Mouse (Mus musculus): ENCODE results near the gene Lrrc75a. TPM values are rescaled to one million over a fixed set of nuclear protein-coding genes. Genes with fewer than 3 reads are reported as not detected.

Lrrc75a gene
- 0.45 TPM for polyA plus RNA-seq (2014; fragmentation: Illumina TruSeq; extraction: RNeasy Lipid Tissue Mini Kit (QIAGEN cat#74804); ENCODE audit: low read depth, low replicate concordance)

DNA sequence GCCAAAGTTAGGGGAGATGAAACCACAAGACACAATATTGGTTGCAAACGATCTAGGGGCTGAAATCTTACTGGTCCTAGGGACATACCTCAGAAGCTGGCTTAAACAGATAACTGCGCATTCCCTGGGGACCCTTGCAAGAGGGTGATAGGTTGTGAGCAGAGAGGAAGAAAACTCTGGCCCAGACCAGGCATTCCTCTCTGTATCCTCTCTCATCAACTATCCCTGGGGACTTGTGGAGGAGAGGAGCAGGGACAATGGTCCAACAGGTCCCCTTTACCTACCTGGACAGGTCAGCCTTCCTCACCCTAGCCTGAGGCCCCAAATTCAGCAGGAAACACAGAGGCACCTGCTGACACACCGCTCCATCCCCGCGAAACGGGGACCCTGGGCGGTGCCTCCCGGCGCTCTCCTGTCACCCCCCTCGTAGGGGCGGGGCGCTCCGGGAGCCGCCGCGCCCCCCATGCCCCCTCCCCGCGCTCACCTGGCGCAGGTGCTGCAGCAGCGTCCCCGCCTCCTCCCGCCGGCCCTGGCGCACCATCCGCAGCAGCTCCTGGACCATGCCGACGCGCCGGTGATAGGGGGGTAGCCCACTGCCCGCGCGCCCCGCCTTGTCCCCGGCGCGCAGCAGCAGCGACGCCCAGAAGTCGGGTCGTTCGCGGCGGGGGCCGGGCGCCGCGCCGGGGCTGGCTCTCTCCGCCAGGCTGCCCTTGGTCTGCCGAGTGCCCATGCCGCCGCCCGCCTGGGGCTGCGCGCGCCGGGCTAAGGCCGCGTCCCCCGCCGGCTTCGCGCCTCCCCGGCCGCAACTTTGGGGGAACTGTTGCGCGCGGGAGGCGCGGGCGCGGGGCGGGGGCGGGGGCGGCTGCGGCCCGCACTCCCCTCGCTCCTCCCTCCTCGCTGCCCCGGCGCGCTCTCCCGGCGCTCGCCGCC is at the start of gene Lrrc75a:
TSS of gene Lrrc75a (minus strand) at position 863 of the 930 bp plus-strand sequence.

DNA sequence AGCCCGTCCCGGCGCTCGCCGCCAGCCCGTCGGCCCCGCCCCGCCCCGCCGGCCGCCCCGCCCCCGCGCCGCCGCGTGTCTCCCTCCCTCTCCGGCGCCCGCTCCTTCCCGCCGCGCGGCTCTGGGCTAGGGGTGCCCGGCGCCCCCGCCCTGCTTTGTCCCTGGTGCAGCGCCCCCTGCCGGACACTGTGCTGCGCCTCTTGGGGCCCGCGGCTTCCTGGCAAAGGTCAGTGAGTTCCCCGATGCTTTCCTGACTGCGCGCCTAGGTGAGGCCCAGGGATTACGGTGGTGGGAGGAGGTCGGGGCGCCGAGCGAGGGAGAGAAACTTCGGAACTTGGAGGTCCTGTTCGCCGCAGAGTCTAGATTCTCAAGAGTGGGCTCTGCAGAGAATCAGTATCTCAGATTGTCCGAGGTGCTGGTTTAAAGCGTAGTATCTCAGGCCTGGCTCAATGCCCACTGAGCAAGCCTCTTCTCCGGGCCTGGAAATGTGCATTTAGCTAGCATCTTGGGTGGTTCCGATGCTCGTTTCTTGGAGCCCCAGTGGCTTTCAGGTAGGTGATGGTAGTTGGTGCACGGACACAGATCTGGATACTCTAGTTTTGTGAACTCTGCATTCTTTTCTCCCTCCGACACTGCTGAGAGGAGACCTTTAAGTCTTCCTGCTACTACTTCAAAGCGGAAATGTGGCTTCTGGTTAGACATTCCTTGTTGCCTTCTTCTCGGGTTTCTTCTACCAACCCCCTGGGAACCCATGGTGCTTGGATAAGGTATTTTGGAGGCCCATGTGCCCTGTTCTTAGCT is 468 bp upstream of the Lrrc75a start, which contains the start of gene Mmgt2:
TSS of gene Mmgt2 (plus strand) at position 74 of the 801 bp plus-strand sequence.

DNA sequence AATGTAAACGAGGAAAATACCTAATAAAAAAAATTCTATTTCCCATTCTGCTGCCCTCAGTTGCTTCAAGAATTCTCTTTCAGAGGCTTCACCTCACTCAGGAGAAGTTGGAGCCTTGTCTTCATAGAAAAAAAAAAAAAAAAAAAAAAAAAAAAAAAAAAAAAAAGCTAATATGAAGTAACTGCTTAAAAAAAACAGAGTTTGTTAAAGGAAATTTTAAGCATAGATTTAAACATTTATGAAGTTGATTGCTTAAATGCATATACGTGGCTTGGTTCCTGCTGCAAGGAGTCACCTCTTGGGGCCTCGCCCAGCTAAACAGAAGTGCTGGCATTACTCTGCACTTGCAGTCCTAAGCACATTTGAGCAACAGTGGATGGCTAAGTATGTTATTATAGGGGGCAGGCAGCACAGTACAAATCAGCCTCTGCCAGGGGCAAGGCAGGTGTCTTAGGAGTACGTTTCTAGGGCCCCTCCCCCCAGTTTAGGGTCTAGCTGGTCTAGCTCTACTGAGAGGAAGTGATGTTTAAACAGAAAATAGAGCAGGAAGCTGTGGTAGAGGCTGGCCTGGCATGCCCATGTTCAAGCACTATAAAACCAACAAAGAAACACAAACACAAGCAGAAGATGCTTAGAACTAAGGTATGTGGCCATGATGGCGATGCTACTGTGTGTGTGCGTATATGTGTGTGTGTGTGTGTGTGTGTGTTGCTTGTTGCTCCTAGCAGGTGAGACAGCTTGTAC is 74.2 kb downstream of the Lrrc75a start, which contains the start of gene Trpv2:
TSS of gene Trpv2 (plus strand) at position 528 of the 744 bp plus-strand sequence.

Other genes starting within 250 kb of the Lrrc75a start
- 2.2 TPM for gene Pigl, start 190.1 kb downstream of the Lrrc75a start, polyA plus RNA-seq (2014; fragmentation: Illumina TruSeq; extraction: RNeasy Lipid Tissue Mini Kit (QIAGEN cat#74804); ENCODE audit: low read depth, low replicate concordance)
- gene Ncor1, start 190.0 kb downstream of the Lrrc75a start, polyA plus RNA-seq (2014; fragmentation: Illumina TruSeq; extraction: RNeasy Lipid Tissue Mini Kit (QIAGEN cat#74804); ENCODE audit: low read depth, low replicate concordance) = 59.1 TPM
- 18.1 TPM for gene Cenpv, start 109.3 kb downstream of the Lrrc75a start, polyA plus RNA-seq (2014; fragmentation: Illumina TruSeq; extraction: RNeasy Lipid Tissue Mini Kit (QIAGEN cat#74804); ENCODE audit: low read depth, low replicate concordance)
- gene Ubb, start 97.4 kb downstream of the Lrrc75a start, polyA plus RNA-seq (2014; fragmentation: Illumina TruSeq; extraction: RNeasy Lipid Tissue Mini Kit (QIAGEN cat#74804); ENCODE audit: low read depth, low replicate concordance) = 54.0 TPM
- gene Trpv2, start 74.0 kb downstream of the Lrrc75a start, polyA plus RNA-seq (2014; fragmentation: Illumina TruSeq; extraction: RNeasy Lipid Tissue Mini Kit (QIAGEN cat#74804); ENCODE audit: low read depth, low replicate concordance) = not detected
- gene Mmgt2, start 141 bp upstream of the Lrrc75a start, polyA plus RNA-seq (2014; fragmentation: Illumina TruSeq; extraction: RNeasy Lipid Tissue Mini Kit (QIAGEN cat#74804); ENCODE audit: low read depth, low replicate concordance) = 2.1 TPM
- gene Zfp287, start 83.4 kb upstream of the Lrrc75a start, polyA plus RNA-seq (2014; fragmentation: Illumina TruSeq; extraction: RNeasy Lipid Tissue Mini Kit (QIAGEN cat#74804); ENCODE audit: low read depth, low replicate concordance) = 0.37 TPM
- gene Gm10428, start 104.6 kb upstream of the Lrrc75a start, polyA plus RNA-seq (2014; fragmentation: Illumina TruSeq; extraction: RNeasy Lipid Tissue Mini Kit (QIAGEN cat#74804); ENCODE audit: low read depth, low replicate concordance) = not detected
- not detected for gene Zfp286, start 140.9 kb upstream of the Lrrc75a start, polyA plus RNA-seq (2014; fragmentation: Illumina TruSeq; extraction: RNeasy Lipid Tissue Mini Kit (QIAGEN cat#74804); ENCODE audit: low read depth, low replicate concordance)
- 0.11 TPM for gene Trim16, start 171.7 kb upstream of the Lrrc75a start, polyA plus RNA-seq (2014; fragmentation: Illumina TruSeq; extraction: RNeasy Lipid Tissue Mini Kit (QIAGEN cat#74804); ENCODE audit: low read depth, low replicate concordance)
- gene Fbxw10, start 198.5 kb upstream of the Lrrc75a start, polyA plus RNA-seq (2014; fragmentation: Illumina TruSeq; extraction: RNeasy Lipid Tissue Mini Kit (QIAGEN cat#74804); ENCODE audit: low read depth, low replicate concordance) = not detected
- 46.5 TPM for gene Tvp23b, start 230.9 kb upstream of the Lrrc75a start, polyA plus RNA-seq (2014; fragmentation: Illumina TruSeq; extraction: RNeasy Lipid Tissue Mini Kit (QIAGEN cat#74804); ENCODE audit: low read depth, low replicate concordance)

All from liver, adult 10 weeks (tissue).